Mouse (Mus musculus): ENCODE measurements at regions not wholly inside any gene's neighbourhood (a gene's known extent, or its start where the extent isn't known, plus 50 kb on each side); places are given as distances from the start of the nearest gene placed in this dataset.

GRCm38 (mm10) chr15:62116184-62116583 lies 1193.4 kb upstream of the A1bg start:
- no peak for ATAC-seq (replicated peaks; ENCODE audit: low FRiP score, poor library complexity, severe bottlenecking)

- no peak for ATAC-seq (replicated peaks; ENCODE audit: low FRiP score, poor library complexity, severe bottlenecking)
These were observed 1192.0 kb upstream of the A1bg start for GRCm38 (mm10) chr15:62114815-62115214.

GRCm38 (mm10) chr15:62112151-62112550 lies 1189.3 kb upstream of the A1bg start:
- no peak for ATAC-seq (replicated peaks; ENCODE audit: low FRiP score, poor library complexity, severe bottlenecking)

GRCm38 (mm10) chr15:62107976-62108375 lies 1185.2 kb upstream of the A1bg start:
- ATAC-seq (replicated peaks; ENCODE audit: low FRiP score, poor library complexity, severe bottlenecking): no peak

GRCm38 (mm10) chr15:62106518-62106975 lies 1183.7 kb upstream of the A1bg start:
- ATAC-seq (replicated peaks; ENCODE audit: low FRiP score, poor library complexity, severe bottlenecking): no peak

GRCm38 (mm10) chr15:62105483-62105882 lies 1182.7 kb upstream of the A1bg start:
- peak; percentile 46; the same call in 1 of the 2 replicates for ATAC-seq (replicated peaks; ENCODE audit: low FRiP score, poor library complexity, severe bottlenecking)

GRCm38 (mm10) chr15:62104653-62105052 lies 1181.8 kb upstream of the A1bg start:
- no peak for ATAC-seq (replicated peaks; ENCODE audit: low FRiP score, poor library complexity, severe bottlenecking)

- no peak for ATAC-seq (replicated peaks; ENCODE audit: low FRiP score, poor library complexity, severe bottlenecking)
These were observed 1176.9 kb upstream of the A1bg start for GRCm38 (mm10) chr15:62099683-62100082.

- ATAC-seq (replicated peaks; ENCODE audit: low FRiP score, poor library complexity, severe bottlenecking): peak; percentile 76
These were observed 1176.2 kb upstream of the A1bg start for GRCm38 (mm10) chr15:62098791-62099660.

- ATAC-seq (replicated peaks; ENCODE audit: low FRiP score, poor library complexity, severe bottlenecking): no peak
These were observed 1174.0 kb upstream of the A1bg start for GRCm38 (mm10) chr15:62096778-62097177.

- ATAC-seq (replicated peaks; ENCODE audit: low FRiP score, poor library complexity, severe bottlenecking): no peak
These were observed 1172.4 kb upstream of the A1bg start for GRCm38 (mm10) chr15:62095198-62095597.

- no peak for ATAC-seq (replicated peaks; ENCODE audit: low FRiP score, poor library complexity, severe bottlenecking)
These were observed 1170.9 kb upstream of the A1bg start for GRCm38 (mm10) chr15:62093672-62094071.

- ATAC-seq (replicated peaks; ENCODE audit: low FRiP score, poor library complexity, severe bottlenecking): no peak
These were observed 1169.9 kb upstream of the A1bg start for GRCm38 (mm10) chr15:62092671-62093185.

- ATAC-seq (replicated peaks; ENCODE audit: low FRiP score, poor library complexity, severe bottlenecking): no peak
These were observed 1169.2 kb upstream of the A1bg start for GRCm38 (mm10) chr15:62091746-62092659.

- no peak for ATAC-seq (replicated peaks; ENCODE audit: low FRiP score, poor library complexity, severe bottlenecking)
These were observed 1168.3 kb upstream of the A1bg start for GRCm38 (mm10) chr15:62091144-62091543.

GRCm38 (mm10) chr15:62088341-62088740 lies 1165.5 kb upstream of the A1bg start:
- no peak for ATAC-seq (replicated peaks; ENCODE audit: low FRiP score, poor library complexity, severe bottlenecking)

GRCm38 (mm10) chr15:62087755-62088154 lies 1164.9 kb upstream of the A1bg start:
- no peak for ATAC-seq (replicated peaks; ENCODE audit: low FRiP score, poor library complexity, severe bottlenecking)

GRCm38 (mm10) chr15:62086037-62086436 lies 1163.2 kb upstream of the A1bg start:
- no peak for ATAC-seq (replicated peaks; ENCODE audit: low FRiP score, poor library complexity, severe bottlenecking)

- ATAC-seq (replicated peaks; ENCODE audit: low FRiP score, poor library complexity, severe bottlenecking): no peak
These were observed 1160.5 kb upstream of the A1bg start for GRCm38 (mm10) chr15:62083347-62083746.

- ATAC-seq (replicated peaks; ENCODE audit: low FRiP score, poor library complexity, severe bottlenecking): no peak
These were observed 1159.7 kb upstream of the A1bg start for GRCm38 (mm10) chr15:62082539-62082938.
